In the genomic region with DNA sequence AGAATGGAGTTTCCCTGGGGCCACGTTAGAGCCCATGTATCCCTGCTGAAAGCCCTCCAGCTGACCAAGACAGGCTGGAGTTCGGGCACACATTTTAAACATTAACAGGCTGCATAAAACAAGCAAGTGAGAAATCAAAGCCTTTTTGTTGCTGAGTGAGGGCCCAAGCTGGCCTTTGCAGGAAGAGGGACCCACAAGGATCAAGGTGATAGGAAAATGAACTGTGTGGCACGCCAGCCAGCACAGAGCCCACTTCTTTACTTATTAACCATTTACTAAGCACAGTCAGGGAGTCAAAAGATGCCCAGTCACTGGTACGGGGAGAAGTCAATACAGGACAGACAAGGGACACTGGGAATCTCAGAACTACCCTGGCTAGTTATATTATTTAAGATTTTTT, we compare ENCODE assay signal across 10 mouse cellular contexts.
DNase-seq lines count a peak whose midpoint lies in the region; ATAC-seq lines count a peak whose summit lies in the region.
"Had no signal": no experiment of that assay in that cellular context is flagged by ENCODE, and none has a peak within 500 bp of the region (broad histone marks: within the 10 kb centered on the region; RNA-seq: fewer than 3 reads in every experiment).

No protein-coding gene starts in this region.

- no peaks in the 10 kb centered on the region for H3K36me3 ChIP-seq in hindbrain, embryonic 14.5 days (replicated peaks; ENCODE audit: control insufficient read depth, insufficient read depth)
- H3K36me3 ChIP-seq in midbrain, embryonic 15.5 days (replicated peaks) = no peaks in the 10 kb centered on the region
- H3K36me3 ChIP-seq: neural tube, embryonic 12.5 days had no signal

- intact Hi-C loops in left cerebral cortex, postnatal 36 days (cut with DNase I) = no loop called here

- no peak overlapping the region for H3K4me3 ChIP-seq in hindbrain, embryonic 14.5 days (replicated peaks; ENCODE audit: low read length)
- no peak overlapping the region for H3K4me3 ChIP-seq in midbrain, embryonic 15.5 days
- H3K4me3 ChIP-seq: neural tube, embryonic 12.5 days had no signal

- no peaks in the 10 kb centered on the region for H3K9me3 ChIP-seq in hindbrain, embryonic 14.5 days (ENCODE audit: control insufficient read depth, low read length)
- no peaks in the 10 kb centered on the region for H3K9me3 ChIP-seq in midbrain, embryonic 15.5 days
- H3K9me3 ChIP-seq: neural tube, embryonic 12.5 days had no signal

- H3K9ac ChIP-seq in hindbrain, embryonic 14.5 days = no peak overlapping the region
- H3K9ac ChIP-seq in midbrain, embryonic 15.5 days = no peak overlapping the region
- H3K9ac ChIP-seq: neural tube, embryonic 12.5 days had no signal

- H3K27ac ChIP-seq in hindbrain, embryonic 14.5 days = peak overlapping the region; percentile 57; the same call in 1 of the 2 replicates
- H3K27ac ChIP-seq in midbrain, embryonic 15.5 days = peak overlapping the region; percentile 35
- H3K27ac ChIP-seq: neural tube, embryonic 12.5 days had no signal

- DNase-seq in kidney, adult 11 months = peak; percentile 66
- no peak for DNase-seq in kidney, postnatal 4 days
- DNase-seq in hindbrain, embryonic 14.5 days (ENCODE audit: low spot score) = no peak
- DNase-seq in kidney, postnatal 14 days = peak; percentile 61
- DNase-seq in left cerebral cortex, postnatal 36 days (ENCODE audit: low spot score in 2 of 2) = no peak
- no peak for DNase-seq in Muller cell, postnatal 12 days (ENCODE audit: inconsistent ontology term)
- DNase-seq in cerebellum, postnatal 25 days = no peak
- DNase-seq: lung, postnatal 10 days had no signal

- H3K27me3 ChIP-seq in hindbrain, embryonic 14.5 days (ENCODE audit: control insufficient read depth, insufficient read depth, low read length) = no peaks in the 10 kb centered on the region
- H3K27me3 ChIP-seq in midbrain, embryonic 15.5 days (replicated peaks) = no peaks in the 10 kb centered on the region
- H3K27me3 ChIP-seq: neural tube, embryonic 12.5 days had no signal

- ATAC-seq in hindbrain, embryonic 14.5 days (ENCODE audit: low FRiP score) = no peak
- no peak for ATAC-seq in midbrain, embryonic 15.5 days (replicated peaks)

- no peak overlapping the region for H3K4me2 ChIP-seq in hindbrain, embryonic 14.5 days (replicated peaks)
- no peak overlapping the region for H3K4me2 ChIP-seq in midbrain, embryonic 15.5 days
- H3K4me2 ChIP-seq: neural tube, embryonic 12.5 days had no signal

- peaks cover 32% of the 10 kb centered on the region for H3K4me1 ChIP-seq in hindbrain, embryonic 14.5 days (replicated peaks; ENCODE audit: control insufficient read depth, insufficient read depth, low read length)
- peaks cover 44% of the 10 kb centered on the region for H3K4me1 ChIP-seq in midbrain, embryonic 15.5 days

- 13% methylated on average over 4 of the region's 4 CpGs for WGBS in hindbrain, embryonic 14.5 days
- 22% methylated on average over 4 of the region's 4 CpGs for WGBS in midbrain, embryonic 15.5 days

Comparison
In these comparisons a context has a peak if more than half of its experiments do, and no peak if none do; other contexts are left out.
1. DNase-seq: peak in kidney, adult 11 months (single experiment) and kidney, postnatal 14 days (single experiment); none in kidney, postnatal 4 days (0 of 2), hindbrain, embryonic 14.5 days (single experiment), left cerebral cortex, postnatal 36 days (0 of 2), Muller cell, postnatal 12 days (single experiment) and cerebellum, postnatal 25 days (0 of 2).